Mouse (Mus musculus): ENCODE data around the gene Sgo1.

Sgo1 gene

GRCm38 (mm10) chr17:53650251-53650661, 38.9 kb downstream of the Sgo1 start:
- peak; percentile 58 for DNase-seq (ENCODE audit: low read depth, low spot score)

- no peak for DNase-seq (ENCODE audit: low read depth, low spot score)
Observed at GRCm38 (mm10) chr17:53643360-53643759, 45.8 kb downstream of the Sgo1 start.

- DNase-seq (ENCODE audit: low read depth, low spot score) = no peak
Observed at GRCm38 (mm10) chr17:53631344-53631743, 57.8 kb downstream of the Sgo1 start.

- no peak for DNase-seq (ENCODE audit: low read depth, low spot score)
Observed at GRCm38 (mm10) chr17:53628131-53628530, 61.0 kb downstream of the Sgo1 start.

GRCm38 (mm10) chr17:53627497-53627896, 61.6 kb downstream of the Sgo1 start:
- no peak for DNase-seq (ENCODE audit: low read depth, low spot score)

- no peak for DNase-seq (ENCODE audit: low read depth, low spot score)
Observed at GRCm38 (mm10) chr17:53626160-53626559, 63.0 kb downstream of the Sgo1 start.
